In genomic region chr6:24516197-24516596, GRCm38 (mm10) we compare ENCODE assay signal across 10 mouse cellular contexts. TPM values are rescaled to one million over a fixed set of nuclear protein-coding genes. Genes with fewer than 3 reads are reported as not detected.
DNase-seq lines count a peak whose midpoint lies in the region; ATAC-seq and TF ChIP-seq lines count a peak whose summit lies in the region.
"Had no signal": no experiment of that assay in that cellular context is flagged by ENCODE, and none has a peak within 500 bp of the region (broad histone marks: within the 10 kb centered on the region; RNA-seq: fewer than 3 reads in every experiment).

No protein-coding gene starts in this region.

- H3K4me1 ChIP-seq in lung, embryonic 14.5 days (ENCODE audit: insufficient read depth), result no peaks in the 10 kb centered on the region
- H3K4me1 ChIP-seq in kidney, embryonic 16.5 days (ENCODE audit: insufficient read depth, low read length), result peaks cover 8% of the 10 kb centered on the region

- H3K4me2 ChIP-seq in lung, embryonic 14.5 days, result no peak overlapping the region
- no peak overlapping the region for H3K4me2 ChIP-seq in kidney, embryonic 16.5 days (replicated peaks; ENCODE audit: low read depth, low read length)

- peak; percentile 63 for TF ChIP-seq CTCF in lung, embryonic 14.5 days (IDR thresholded peaks at IDR 0.05; ENCODE audit: low read depth)

- H3K9me3 ChIP-seq in lung, embryonic 14.5 days (ENCODE audit: low read depth, low read length), result no peaks in the 10 kb centered on the region
- no peaks in the 10 kb centered on the region for H3K9me3 ChIP-seq in kidney, embryonic 16.5 days (ENCODE audit: low read length)

- no peaks in the 10 kb centered on the region for H3K27me3 ChIP-seq in lung, embryonic 14.5 days (ENCODE audit: insufficient read depth, low read length)
- H3K27me3 ChIP-seq in kidney, embryonic 16.5 days (ENCODE audit: insufficient read depth, low read length), result no peaks in the 10 kb centered on the region

- 41% methylated on average over 2 of the region's 2 CpGs for WGBS in lung, embryonic 14.5 days
- 46% methylated on average over 2 of the region's 2 CpGs for WGBS in kidney, embryonic 16.5 days

- no peak overlapping the region for H3K27ac ChIP-seq in lung, embryonic 14.5 days (ENCODE audit: low read depth)
- H3K27ac ChIP-seq in kidney, embryonic 16.5 days (ENCODE audit: low read length), result no peak overlapping the region

- H3K4me3 ChIP-seq in lung, embryonic 14.5 days (ENCODE audit: low read depth, low read length), result no peak overlapping the region
- H3K4me3 ChIP-seq in kidney, embryonic 16.5 days (ENCODE audit: low read length), result no peak overlapping the region

- peak; percentile 24 to 48 for DNase-seq in cerebellum, postnatal 14 days
- DNase-seq in cerebellum, adult 11 months, result no peak
- peak; percentile 79 for DNase-seq in lung, embryonic 14.5 days
- DNase-seq in lung, postnatal 14 days, result no peak
- DNase-seq in layer of hippocampus, postnatal 10 days (ENCODE audit: low spot score in 2 of 2), result no peak

- no peak overlapping the region for H3K9ac ChIP-seq in lung, embryonic 14.5 days
- no peak overlapping the region for H3K9ac ChIP-seq in kidney, embryonic 16.5 days (replicated peaks; ENCODE audit: low read length)

- H3K36me3 ChIP-seq in lung, embryonic 14.5 days (ENCODE audit: insufficient read depth), result peaks cover 21% of the 10 kb centered on the region
- H3K36me3 ChIP-seq in kidney, embryonic 16.5 days (ENCODE audit: insufficient read depth, low read length), result peaks cover 17% of the 10 kb centered on the region

- ATAC-seq in lung, embryonic 14.5 days (ENCODE audit: insufficient read depth), result peak; percentile 73
- peak; percentile 65 for ATAC-seq in granulocyte monocyte progenitor cell, adult 5-6 weeks (replicated peaks; ENCODE audit: poor library complexity, severe bottlenecking)
- ATAC-seq in neutrophil, adult 5-6 weeks (ENCODE audit: extremely low read depth, insufficient number of reproducible peaks, low FRiP score, poor library complexity, severe bottlenecking), result peak; percentile 44; the same call in 1 of the 2 replicates
- no peak for ATAC-seq in kidney, embryonic 16.5 days (ENCODE audit: low FRiP score, low TSS enrichment)

RNA-seq across cellular contexts. Expression of gene Iqub, which starts 1.3 kb away (rescaled TPM):
- 0.09 and 0.15 TPM in 2 replicates for polyA plus RNA-seq in lung, embryonic 14.5 days (2014; fragmentation: Nextera tagmentation; extraction: Ambion mirVana)
- not detected in 2 replicates for total RNA-seq in granulocyte monocyte progenitor cell, adult 5-6 weeks (2014; fragmentation: Nextera tagmentation)
- not detected in 2 replicates for total RNA-seq in granulocyte monocyte progenitor cell, adult 5-6 weeks (2017)
- total RNA-seq in neutrophil, adult 5-6 weeks (2017), result not detected in 2 replicates
- 1 to 10 TPM; 1.1 to 1.3 TPM for total RNA-seq in layer of hippocampus, postnatal 10 days (2021)
- polyA plus RNA-seq in kidney, embryonic 16.5 days (2015; fragmentation: Nextera tagmentation; extraction: Ambion mirVana), result 0.05 and 0.12 TPM in 2 replicates
- polyA plus RNA-seq: small intestine, adult 2 months had no signal

RNA-seq across cellular contexts. Expression of gene Ndufa5, which starts 11.6 kb away (rescaled TPM):
- polyA plus RNA-seq in lung, embryonic 14.5 days (2014; fragmentation: Nextera tagmentation; extraction: Ambion mirVana), result 300 and 324 TPM in 2 replicates
- total RNA-seq in granulocyte monocyte progenitor cell, adult 5-6 weeks (2014; fragmentation: Nextera tagmentation), result 168 and 178 TPM in 2 replicates
- 309 and 362 TPM in 2 replicates for total RNA-seq in granulocyte monocyte progenitor cell, adult 5-6 weeks (2017)
- 75.1 and 93.8 TPM in 2 replicates for total RNA-seq in neutrophil, adult 5-6 weeks (2017)
- total RNA-seq in layer of hippocampus, postnatal 10 days (2021), result 100 to 1,000 TPM; 311 to 320 TPM
- 348 and 350 TPM in 2 replicates for polyA plus RNA-seq in kidney, embryonic 16.5 days (2015; fragmentation: Nextera tagmentation; extraction: Ambion mirVana)

RNA-seq across cellular contexts. Expression of gene Asb15, which starts 11.7 kb away (rescaled TPM):
- polyA plus RNA-seq in lung, embryonic 14.5 days (2014; fragmentation: Nextera tagmentation; extraction: Ambion mirVana), result 0.13 TPM in 1 of 2 replicates, not detected in the other
- total RNA-seq in granulocyte monocyte progenitor cell, adult 5-6 weeks (2014; fragmentation: Nextera tagmentation), result not detected in 2 replicates
- not detected in 2 replicates for total RNA-seq in granulocyte monocyte progenitor cell, adult 5-6 weeks (2017)
- total RNA-seq in neutrophil, adult 5-6 weeks (2017), result not detected in 2 replicates
- total RNA-seq in layer of hippocampus, postnatal 10 days (2021), result not detected
- polyA plus RNA-seq in kidney, embryonic 16.5 days (2015; fragmentation: Nextera tagmentation; extraction: Ambion mirVana), result 0.52 and 0.69 TPM in 2 replicates
- total RNA-seq: left cerebral cortex, adult 8-10 months had no signal
- polyA plus RNA-seq: small intestine, adult 2 months had no signal

Comparison
In these comparisons a context has a peak if more than half of its experiments do, and no peak if none do; other contexts are left out.
1. DNase-seq: peak in cerebellum, postnatal 14 days (2 of 2) and lung, embryonic 14.5 days (single experiment); none in cerebellum, adult 11 months (single experiment), lung, postnatal 14 days (single experiment) and layer of hippocampus, postnatal 10 days (0 of 2).